Mouse (Mus musculus) erythroblast, embryonic 14.5 days (primary cell): ENCODE measurements around the gene Luzp1.

Experiments used
- GATA1 ChIP-seq: IDR thresholded peaks from 2 replicates; pipeline ENCODE4 v1.6.1; 2012; ENCODE audit warnings: low read length, inconsistent platforms, mixed read lengths
- TAL1 ChIP-seq: IDR thresholded peaks from 3 replicates; pipeline ENCODE4 v1.6.1; 2012; ENCODE audit warnings: low read length, inconsistent platforms, mixed read lengths

GRCm38 (mm10) chr4:136463436-136463835 lies 6.1 kb upstream of the Luzp1 start:
- TF ChIP-seq GATA1 (no peak), TAL1 (no peak)
